Mouse (Mus musculus): ENCODE measurements at regions not wholly inside any gene's neighbourhood (a gene's known extent, or its start where the extent isn't known, plus 50 kb on each side); places are given as distances from the start of the nearest gene placed in this dataset.

DNA sequence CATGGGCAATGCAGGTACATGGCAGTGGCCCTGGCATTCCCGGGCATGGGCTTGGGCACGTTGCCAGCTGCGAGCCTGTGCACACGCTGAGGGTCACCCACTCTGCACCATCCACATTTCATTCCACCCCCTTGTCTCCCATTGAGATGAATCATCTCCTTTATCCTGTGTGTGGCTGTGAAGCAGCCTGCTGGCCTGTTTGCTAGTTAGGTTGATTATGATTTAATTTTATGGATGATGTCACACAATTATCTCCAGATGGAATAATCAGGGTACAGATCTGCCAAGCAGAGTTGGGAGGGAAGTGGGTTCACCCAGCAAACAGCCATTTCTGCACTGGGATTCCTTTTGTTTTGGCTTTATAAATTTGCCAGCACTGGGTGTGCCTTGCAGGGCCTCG is 314.1 kb upstream of the Tgfbr2 start:
- TF ChIP-seq CTCF (IDR thresholded peaks at IDR 0.05; ENCODE audit: extremely low read depth, insufficient read depth, insufficient read length, insufficient replicate concordance) (no peak), POLR2A (IDR thresholded peaks at IDR 0.05; ENCODE audit: low read depth, low read length) (no peak)

Measured in spleen, adult 2 months (tissue).